Mouse (Mus musculus) E14TG2a.4 (cell line): ENCODE results near the gene Dgkg.

ENCODE experiments used
- H3K27me3 ChIP-seq: 2 replicates; pipeline ENCODE4 v1.6.1; 2014; ENCODE audit warnings: low read length, control low read depth; ENCODE audit not compliant: insufficient read depth
- H3K36me3 ChIP-seq: 2 replicates; pipeline ENCODE4 v1.6.1; 2014; ENCODE audit warnings: low read length, control low read depth; ENCODE audit not compliant: insufficient read depth
- H3K4me1 ChIP-seq: replicated peaks from 2 replicates; pipeline ENCODE4 v1.6.1; 2014; ENCODE audit warnings: low read depth, low read length, control low read depth
- H3K4me3 ChIP-seq: replicated peaks from 2 replicates; pipeline ENCODE4 v1.5.1; 2014; ENCODE audit warnings: mild to moderate bottlenecking, low read length
- H3K9me3 ChIP-seq: 2 replicates; pipeline ENCODE4 v1.6.1; 2014; ENCODE audit warnings: low read length, control low read depth
- CTCF ChIP-seq: conservative IDR thresholded peaks from 2 replicates; pipeline ENCODE4 v1.5.1; 2014; ENCODE audit warnings: low read length
- NANOG ChIP-seq: IDR thresholded peaks from 2 replicates; pipeline ENCODE4 v1.6.1; 2014; ENCODE audit warnings: borderline replicate concordance, low read length, mixed read lengths
- POU5F1 ChIP-seq: IDR thresholded peaks from 2 replicates; pipeline ENCODE4 v1.6.1; 2014; ENCODE audit warnings: low read length, borderline replicate concordance

The Dgkg gene

GRCm38 (mm10) chr16:22491446-22492166 lies 165.4 kb downstream of the Dgkg start:
- H3K36me3 ChIP-seq: no peaks in the 10 kb centered on the region
- H3K4me1 ChIP-seq: peaks cover 28% of the 10 kb centered on the region
- no peaks in the 10 kb centered on the region for H3K9me3 ChIP-seq
- peaks cover 5% of the 10 kb centered on the region; the same call in 1 of the 2 replicates for H3K27me3 ChIP-seq
- TF ChIP-seq POU5F1 (no peak), CTCF (no peak), NANOG (no peak)
- no peak overlapping the region for H3K4me3 ChIP-seq

GRCm38 (mm10) chr16:22483900-22484299 lies 173.1 kb downstream of the Dgkg start:
- Histone ChIP-seq H3K27me3 (peaks cover 6% of the 10 kb centered on the region), H3K36me3 (no peaks in the 10 kb centered on the region), H3K4me3 (no peak overlapping the region), H3K4me1 (peaks cover 19% of the 10 kb centered on the region), H3K9me3 (peaks cover 19% of the 10 kb centered on the region; the same call in 1 of the 2 replicates)
- TF ChIP-seq NANOG (no peak), POU5F1 (no peak), CTCF (no peak)

- H3K4me3 ChIP-seq: no peak overlapping the region
- no peaks in the 10 kb centered on the region for H3K36me3 ChIP-seq
- H3K4me1 ChIP-seq: no peaks in the 10 kb centered on the region
- TF ChIP-seq POU5F1: no peak
- no peak for TF ChIP-seq NANOG
- no peak for TF ChIP-seq CTCF
- peaks cover 10% of the 10 kb centered on the region for H3K27me3 ChIP-seq
- H3K9me3 ChIP-seq: peaks cover 11% of the 10 kb centered on the region; the same call in 1 of the 2 replicates
Measured at GRCm38 (mm10) chr16:22479322-22479721, 177.7 kb downstream of the Dgkg start.

GRCm38 (mm10) chr16:22471728-22472127 lies 185.3 kb downstream of the Dgkg start:
- no peaks in the 10 kb centered on the region for H3K36me3 ChIP-seq
- TF ChIP-seq CTCF (no peak), POU5F1 (no peak), NANOG (no peak)
- H3K27me3 ChIP-seq: 0 out of 2 replicates have a peak, but pooled peaks cover 3% of the 10 kb centered on the region
- H3K4me1 ChIP-seq: peaks cover 11% of the 10 kb centered on the region
- no peak overlapping the region for H3K4me3 ChIP-seq
- no peaks in the 10 kb centered on the region for H3K9me3 ChIP-seq

GRCm38 (mm10) chr16:22469385-22469784 lies 187.6 kb downstream of the Dgkg start:
- Histone ChIP-seq H3K9me3 (no peaks in the 10 kb centered on the region), H3K4me1 (peaks cover 11% of the 10 kb centered on the region)
- TF ChIP-seq NANOG: no peak
- TF ChIP-seq POU5F1: no peak
- TF ChIP-seq CTCF: no peak

GRCm38 (mm10) chr16:22467111-22467510 lies 189.9 kb downstream of the Dgkg start:
- TF ChIP-seq CTCF (no peak), POU5F1 (no peak), NANOG (no peak)

More at GRCm38 (mm10) chr16:22469385-22469784, 187.6 kb downstream of the Dgkg start:
- no peaks in the 10 kb centered on the region for H3K36me3 ChIP-seq
- 0 out of 2 replicates have a peak, but pooled peaks cover 3% of the 10 kb centered on the region for H3K27me3 ChIP-seq
- H3K4me3 ChIP-seq: no peak overlapping the region

GRCm38 (mm10) chr16:22466381-22466780 lies 190.6 kb downstream of the Dgkg start:
- Histone ChIP-seq H3K4me1 (peaks cover 6% of the 10 kb centered on the region; the same call in 1 of the 2 replicates), H3K4me3 (no peak overlapping the region), H3K27me3 (peaks cover 19% of the 10 kb centered on the region), H3K36me3 (no peaks in the 10 kb centered on the region), H3K9me3 (no peaks in the 10 kb centered on the region)
- TF ChIP-seq CTCF: no peak
- no peak for TF ChIP-seq POU5F1
- no peak for TF ChIP-seq NANOG

More at GRCm38 (mm10) chr16:22467111-22467510, 189.9 kb downstream of the Dgkg start:
- H3K4me3 ChIP-seq: no peak overlapping the region
- no peaks in the 10 kb centered on the region for H3K36me3 ChIP-seq
- peaks cover 12% of the 10 kb centered on the region for H3K27me3 ChIP-seq
- H3K4me1 ChIP-seq: peaks cover 11% of the 10 kb centered on the region
- H3K9me3 ChIP-seq: no peaks in the 10 kb centered on the region

GRCm38 (mm10) chr16:22462220-22462619 lies 194.8 kb downstream of the Dgkg start:
- Histone ChIP-seq H3K27me3 (peaks cover 30% of the 10 kb centered on the region), H3K9me3 (no peaks in the 10 kb centered on the region), H3K4me1 (peaks cover 13% of the 10 kb centered on the region), H3K4me3 (no peak overlapping the region), H3K36me3 (no peaks in the 10 kb centered on the region)
- TF ChIP-seq CTCF: no peak
- TF ChIP-seq POU5F1: no peak
- no peak for TF ChIP-seq NANOG

- Histone ChIP-seq H3K36me3 (no peaks in the 10 kb centered on the region), H3K9me3 (no peaks in the 10 kb centered on the region), H3K4me3 (no peak overlapping the region), H3K4me1 (peaks cover 18% of the 10 kb centered on the region), H3K27me3 (peaks cover 29% of the 10 kb centered on the region)
- TF ChIP-seq POU5F1: no peak
- no peak for TF ChIP-seq CTCF
- TF ChIP-seq NANOG: no peak
Measured at GRCm38 (mm10) chr16:22461728-22462127, 195.3 kb downstream of the Dgkg start.
